Mouse (Mus musculus) bone marrow macrophage, adult 2 months (primary cell): ENCODE data around the gene Tnpo2.

Experiments
- CTCF ChIP-seq: IDR thresholded peaks from 2 replicates; pipeline ENCODE4 v1.5.1; 2012; ENCODE audit warnings: low read depth, mild to moderate bottlenecking, low read length, moderate library complexity
- POLR2A ChIP-seq: IDR thresholded peaks from 2 replicates; pipeline ENCODE4 v1.6.1; 2012; ENCODE audit warnings: mild to moderate bottlenecking, low read depth, low read length, borderline replicate concordance

GRCm38 (mm10) chr8:85095566-85095965 is 58.9 kb downstream of the Tnpo2 start:
- TF ChIP-seq CTCF (no peak), POLR2A (no peak)
